Mouse (Mus musculus): ENCODE results near the gene Pola2.

- TF ChIP-seq CTCF (IDR thresholded peaks at IDR 0.05; ENCODE audit: borderline replicate concordance, insufficient read depth, low read depth, low read length) (no peak), POLR2A (IDR thresholded peaks at IDR 0.05; ENCODE audit: borderline replicate concordance, insufficient read depth, low read length) (no peak)
These were observed 19.9 kb downstream of the Pola2 start for GRCm38 (mm10) chr19:5944145-5944544.
